Mouse (Mus musculus) testis, postnatal 10 days (tissue): ENCODE measurements around the gene Baz2b.

Experiments
- DNase-seq: peaks from one replicate; pipeline ENCODE4 v3.0.0; 2021; ENCODE audit warnings: low spot score

Gene Baz2b

GRCm38 (mm10) chr2:59955916-59956315 is 253.7 kb downstream of the Baz2b start:
- DNase-seq: no peak

- no peak for DNase-seq
These were observed 254.8 kb downstream of the Baz2b start for GRCm38 (mm10) chr2:59954791-59955190.

- no peak for DNase-seq
These were observed 257.2 kb downstream of the Baz2b start for GRCm38 (mm10) chr2:59952286-59953014.

- DNase-seq: no peak
These were observed 257.9 kb downstream of the Baz2b start for GRCm38 (mm10) chr2:59951706-59952105.

GRCm38 (mm10) chr2:59951127-59951526 is 258.5 kb downstream of the Baz2b start:
- no peak for DNase-seq

GRCm38 (mm10) chr2:59936296-59936695 is 273.3 kb downstream of the Baz2b start:
- DNase-seq: no peak

- DNase-seq: no peak
These were observed 276.5 kb downstream of the Baz2b start for GRCm38 (mm10) chr2:59933129-59933528.

- no peak for DNase-seq
These were observed 277.4 kb downstream of the Baz2b start for GRCm38 (mm10) chr2:59932244-59932643.

GRCm38 (mm10) chr2:59913610-59914009 is 296.0 kb downstream of the Baz2b start:
- no peak for DNase-seq

- DNase-seq: no peak
These were observed 301.6 kb downstream of the Baz2b start for GRCm38 (mm10) chr2:59908048-59908447.

GRCm38 (mm10) chr2:59904007-59904406 is 305.6 kb downstream of the Baz2b start:
- DNase-seq: no peak

GRCm38 (mm10) chr2:59898666-59899065 is 311.0 kb downstream of the Baz2b start:
- DNase-seq: no peak

- DNase-seq: no peak
These were observed 311.5 kb downstream of the Baz2b start for GRCm38 (mm10) chr2:59898105-59898504.

GRCm38 (mm10) chr2:59896837-59897236 is 312.8 kb downstream of the Baz2b start:
- no peak for DNase-seq

- DNase-seq: no peak
These were observed 313.2 kb downstream of the Baz2b start for GRCm38 (mm10) chr2:59896400-59896799.

- no peak for DNase-seq
These were observed 319.9 kb downstream of the Baz2b start for GRCm38 (mm10) chr2:59889699-59890098.

- DNase-seq: no peak
These were observed 326.8 kb downstream of the Baz2b start for GRCm38 (mm10) chr2:59882742-59883281.

- DNase-seq: peak; percentile 98
These were observed 327.6 kb downstream of the Baz2b start, which contains the start of gene Wdsub1 for GRCm38 (mm10) chr2:59881831-59882741. TSS of gene Wdsub1 (minus strand) at chr2:59882591.

GRCm38 (mm10) chr2:59881404-59881803 is 328.2 kb downstream of the Baz2b start:
- DNase-seq: no peak

GRCm38 (mm10) chr2:59878221-59878620 is 331.4 kb downstream of the Baz2b start:
- DNase-seq: no peak

GRCm38 (mm10) chr2:59877335-59877734 is 332.3 kb downstream of the Baz2b start:
- no peak for DNase-seq

- no peak for DNase-seq
These were observed 333.2 kb downstream of the Baz2b start for GRCm38 (mm10) chr2:59876482-59876881.

GRCm38 (mm10) chr2:59870526-59870925 is 339.1 kb downstream of the Baz2b start:
- DNase-seq: no peak
